Mouse (Mus musculus) MEL-GATA-1-ER (cell line): ENCODE data around the gene Dok5.

ENCODE experiments used
- DNase-seq: peaks from one replicate; pipeline ENCODE4 v3.0.0-alpha.2; 2012; ENCODE audit warnings: low read depth; ENCODE audit errors: extremely low read depth

Gene Dok5

DNA sequence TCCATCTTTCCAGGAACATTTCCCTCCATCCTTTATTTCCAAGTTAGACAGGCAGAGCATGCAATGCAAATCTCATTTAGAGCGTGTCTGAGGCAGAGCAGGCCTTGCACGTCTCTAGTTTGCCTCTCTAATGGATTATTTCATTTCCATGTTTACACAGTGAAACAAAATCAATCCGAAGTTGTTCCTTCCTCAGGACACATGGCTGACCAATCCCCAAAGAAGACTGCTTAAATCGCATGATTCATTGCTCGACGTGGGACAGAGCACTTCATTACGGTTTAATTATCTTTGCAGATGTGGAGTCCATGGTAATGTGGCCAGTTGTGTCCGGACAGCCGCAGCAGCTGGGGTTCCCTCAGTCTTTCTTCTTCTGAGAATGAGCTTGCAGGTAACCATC, 194.6 kb downstream of the Dok5 start:
- DNase-seq: no peak
